Mouse (Mus musculus) ES-E14 (cell line): ENCODE measurements around the gene Aanat. TPM values are rescaled to one million over a fixed set of nuclear protein-coding genes. Genes with fewer than 3 reads are reported as not detected.

Source experiments
- DNase-seq: peaks from one replicate; pipeline ENCODE4 v3.0.0-alpha.2; 2013; ENCODE audit warnings: low read depth, low spot score
- H3K27ac ChIP-seq: 2 replicates; pipeline ENCODE4 v1.5.1; 2012; ENCODE audit warnings: low read depth, mild to moderate bottlenecking, low read length, moderate library complexity, mixed read lengths; ENCODE audit not compliant: poor library complexity, insufficient read depth, severe bottlenecking
- H3K36me3 ChIP-seq: 2 replicates; pipeline ENCODE4 v1.6.1; 2012; ENCODE audit warnings: mild to moderate bottlenecking, low read length, moderate library complexity, mixed read lengths; ENCODE audit not compliant: control insufficient read depth, poor library complexity, insufficient read depth, severe bottlenecking
- H3K4me1 ChIP-seq, 2 experiments: fragments of 150-350 bp in 1 of 2; sonication (generic) in 1 of 2; 2 replicates each; pipeline ENCODE4 v1.6.1; 2012; ENCODE audit warnings: low read length in 2 of 2, mild to moderate bottlenecking in 1 of 2, mixed read lengths in 1 of 2; ENCODE audit not compliant: control insufficient read depth in 2 of 2, insufficient read depth in 2 of 2, poor library complexity in 1 of 2
- H3K4me3 ChIP-seq, 2 experiments: fragments of 150-350 bp in 1 of 2; sonication (generic) in 1 of 2; 2 replicates each; pipeline ENCODE4 v1.5.1; 2012; ENCODE audit warnings: low read length in 2 of 2, low read depth in 1 of 2, mild to moderate bottlenecking in 1 of 2, mixed read lengths in 1 of 2; ENCODE audit not compliant: insufficient read depth in 1 of 2, poor library complexity in 1 of 2, severe bottlenecking in 1 of 2
- H3K9ac ChIP-seq: 2 replicates; pipeline ENCODE4 v1.6.1; 2012; ENCODE audit warnings: low read depth, mild to moderate bottlenecking, low read length, mixed read lengths; ENCODE audit not compliant: poor library complexity, insufficient read depth, severe bottlenecking
- H3K9me3 ChIP-seq: fragments of 150-350 bp; sonication (generic); 2 replicates; pipeline ENCODE4 v1.6.1; 2012; ENCODE audit warnings: low read depth, mild to moderate bottlenecking, low read length; ENCODE audit not compliant: control insufficient read depth, insufficient read depth
- CHD2 ChIP-seq: IDR thresholded peaks from 2 replicates; pipeline ENCODE4 v1.6.1; 2014; ENCODE audit warnings: mild to moderate bottlenecking, low read depth, low read length, inconsistent platforms
- HCFC1 ChIP-seq: IDR thresholded peaks from 2 replicates; pipeline ENCODE4 v1.6.1; 2012; ENCODE audit warnings: low read length, inconsistent platforms, borderline replicate concordance; ENCODE audit not compliant: insufficient read depth
- MAFK ChIP-seq: IDR thresholded peaks from 2 replicates; pipeline ENCODE4 v1.6.1; 2014; ENCODE audit warnings: mild to moderate bottlenecking, low read depth, low read length, inconsistent platforms; ENCODE audit not compliant: insufficient read depth
- ZC3H11A ChIP-seq: IDR thresholded peaks from 2 replicates; pipeline ENCODE4 v1.6.1; 2012; ENCODE audit warnings: low read depth, mild to moderate bottlenecking, inconsistent platforms, low read length, borderline replicate concordance
- ZNF384 ChIP-seq: IDR thresholded peaks from 2 replicates; pipeline ENCODE4 v1.6.1; 2012; ENCODE audit warnings: low read depth, low read length, inconsistent platforms
- in situ Hi-C, 2 experiments: fragments of 600-800 bp; cut with MboI; formaldehyde crosslinking; loops; one replicate each; pipeline ENCODE4 v1.15.1; 2025; ENCODE audit warnings: low sequenced_read_pairs in 2 of 2, inconsistent platforms in 1 of 2; ENCODE audit not compliant: unreplicated experiment in 2 of 2
- total RNA-seq: library from RNA; depleted of rRNA; stranded (reverse); fragments of 300-350 nt; gene quantifications from 2 replicates; pipeline ENCODE4 v1.2.3, GENCODE M21; 2012

Gene Aanat
- total RNA-seq, 1 experiment = 0.94 TPM

DNA sequence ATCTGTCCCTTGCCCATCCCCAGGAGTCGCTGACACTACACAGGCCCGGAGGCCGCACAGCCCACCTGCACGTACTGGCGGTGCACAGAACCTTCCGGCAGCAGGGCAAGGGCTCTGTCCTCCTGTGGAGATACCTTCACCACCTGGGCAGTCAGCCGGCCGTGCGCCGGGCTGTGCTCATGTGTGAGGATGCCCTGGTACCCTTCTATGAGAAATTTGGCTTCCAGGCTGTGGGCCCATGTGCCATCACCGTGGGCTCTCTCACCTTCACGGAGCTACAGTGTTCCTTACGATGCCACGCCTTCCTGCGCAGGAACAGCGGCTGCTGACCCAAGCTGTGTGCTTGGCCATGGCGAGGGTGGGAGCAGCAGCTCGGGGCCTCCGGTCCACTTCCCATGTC, 10.5 kb downstream of the Aanat start:
- Histone ChIP-seq H3K36me3 (peaks cover 32% of the 10 kb centered on the region), H3K9ac (no peak overlapping the region), H3K27ac (no peak overlapping the region), H3K4me3 (peak overlapping the region in 1 of 2 experiments; percentile 7; a peak in 1 of 4 replicates), H3K4me1 (peaks cover 0 to 9% of the 10 kb centered on the region in 2 experiments; a peak in 3 of 4 replicates), H3K9me3 (no peaks in the 10 kb centered on the region)
- TF ChIP-seq ZC3H11A (no peak), MAFK (no peak), CHD2 (no peak), HCFC1 (no peak)
- in situ Hi-C loops = no loop called here
- no peak for DNase-seq

DNA sequence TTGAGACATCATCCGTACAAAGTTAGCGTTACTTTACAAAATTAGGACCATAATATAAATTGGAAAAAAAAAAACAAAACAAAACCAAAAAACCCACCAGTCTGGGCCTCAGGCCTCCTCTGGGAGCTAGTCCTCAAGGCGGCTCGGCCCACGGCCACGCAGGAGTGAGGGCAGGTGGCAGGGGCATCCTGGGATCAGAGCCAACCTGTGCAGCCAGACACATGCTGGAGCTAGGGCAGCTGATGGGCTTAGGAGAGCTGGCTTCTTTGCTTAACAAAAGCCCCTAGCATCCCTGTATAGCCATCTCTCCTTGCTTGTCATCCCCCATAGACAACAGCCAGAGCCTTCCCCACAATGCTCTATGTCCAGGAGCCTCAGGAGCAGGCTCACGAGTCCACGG, 12.0 kb downstream of the Aanat start:
- Histone ChIP-seq H3K4me1 (peaks cover 0 to 4% of the 10 kb centered on the region in 2 experiments; a peak in 1 of 4 replicates), H3K9ac (no peak overlapping the region), H3K27ac (no peak overlapping the region), H3K9me3 (no peaks in the 10 kb centered on the region), H3K36me3 (peaks cover 41% of the 10 kb centered on the region), H3K4me3 (no peak overlapping the region)
- in situ Hi-C loops = no loop called here
- DNase-seq = no peak
- TF ChIP-seq ZNF384 (no peak), MAFK (no peak), CHD2 (no peak), HCFC1 (no peak), ZC3H11A (no peak)

DNA sequence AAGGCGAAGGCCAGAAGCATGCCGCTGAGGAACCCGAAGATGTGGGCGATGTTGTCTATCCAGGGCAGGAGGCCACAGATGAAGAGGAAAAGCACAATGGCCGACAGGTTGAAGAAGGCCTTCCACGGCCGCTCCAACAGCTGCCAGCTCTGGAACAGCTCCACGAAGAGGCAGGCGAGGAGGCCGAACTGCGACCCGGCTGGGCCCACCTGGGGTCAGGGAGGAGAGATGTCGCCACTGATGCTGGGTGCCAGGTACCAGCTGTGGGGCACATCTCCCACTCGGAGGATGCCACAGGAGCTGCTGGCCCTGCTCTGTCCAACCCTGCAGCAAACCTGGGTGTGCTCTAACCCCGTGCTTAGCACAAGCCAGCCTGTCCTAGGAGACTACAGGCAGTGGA, 13.0 kb downstream of the Aanat start:
- Histone ChIP-seq H3K4me3 (no peak overlapping the region), H3K27ac (no peak overlapping the region), H3K9ac (no peak overlapping the region), H3K9me3 (no peaks in the 10 kb centered on the region), H3K36me3 (peaks cover 44% of the 10 kb centered on the region), H3K4me1 (peaks cover 0 to 12% of the 10 kb centered on the region in 2 experiments; a peak in 2 of 4 replicates)
- TF ChIP-seq ZNF384 (no peak), CHD2 (no peak), ZC3H11A (no peak), HCFC1 (no peak), MAFK (no peak)
- no peak for DNase-seq
- in situ Hi-C loops = no loop called here

DNA sequence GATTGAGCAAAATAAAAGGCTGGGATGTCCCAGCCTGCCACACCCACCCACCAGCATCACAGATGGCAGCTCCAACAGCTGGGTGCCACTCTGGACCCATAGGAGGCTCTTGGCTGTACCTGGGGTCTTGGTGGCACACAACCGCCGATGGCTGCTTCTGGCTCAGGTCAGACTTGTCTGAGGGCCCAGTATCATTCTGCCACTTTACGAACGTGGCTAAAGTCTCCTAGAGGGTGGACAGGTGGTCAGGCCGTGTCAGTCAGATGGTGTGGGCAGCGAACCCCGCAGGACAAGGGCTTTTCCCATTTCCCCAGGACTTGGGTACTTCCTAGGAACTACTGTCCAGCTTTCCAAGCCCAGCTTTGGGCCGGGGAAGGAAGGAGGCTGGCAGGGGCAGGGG, 14.9 kb downstream of the Aanat start:
- no peaks in the 10 kb centered on the region for H3K9me3 ChIP-seq
- in situ Hi-C loops = no loop called here
- TF ChIP-seq CHD2 = no peak
- no peak for TF ChIP-seq HCFC1
- TF ChIP-seq MAFK = no peak
- TF ChIP-seq ZC3H11A = no peak
- no peak for TF ChIP-seq ZNF384
- H3K36me3 ChIP-seq = peaks cover 53% of the 10 kb centered on the region
- peaks cover 2 to 27% of the 10 kb centered on the region in 2 experiments; a peak in 2 of 4 replicates for H3K4me1 ChIP-seq
- H3K27ac ChIP-seq = no peak overlapping the region
- H3K9ac ChIP-seq = no peak overlapping the region
- DNase-seq = no peak
- H3K4me3 ChIP-seq = no peak overlapping the region

DNA sequence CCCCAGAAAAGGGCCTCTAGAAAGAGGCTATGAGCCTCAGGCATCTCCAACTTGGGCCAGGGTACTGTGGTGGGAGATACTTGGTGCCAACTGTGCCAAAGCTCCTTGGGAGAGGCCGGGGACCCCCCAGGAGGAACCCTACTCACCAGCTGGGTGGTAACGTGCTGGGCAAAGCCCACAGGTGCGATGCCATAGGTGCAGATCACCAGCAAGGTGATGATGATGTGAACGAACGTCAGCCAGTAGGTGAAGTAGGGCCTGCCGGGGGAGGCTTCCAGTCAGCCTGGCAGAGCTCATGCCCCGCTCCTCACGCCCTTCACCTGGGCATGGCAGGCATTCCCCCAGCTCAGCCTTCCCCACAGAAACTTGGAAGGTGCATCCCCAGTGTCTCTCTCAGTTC, 15.8 kb downstream of the Aanat start:
- in situ Hi-C loops = no loop called here
- no peak overlapping the region for H3K27ac ChIP-seq
- no peak overlapping the region for H3K4me3 ChIP-seq
- peaks cover 55% of the 10 kb centered on the region for H3K36me3 ChIP-seq
- no peak overlapping the region for H3K9ac ChIP-seq
- no peak for DNase-seq
- H3K9me3 ChIP-seq = no peaks in the 10 kb centered on the region
- H3K4me1 ChIP-seq = peaks cover 2 to 30% of the 10 kb centered on the region in 2 experiments; a peak in 2 of 4 replicates
- TF ChIP-seq MAFK (no peak), CHD2 (no peak), HCFC1 (no peak), ZNF384 (no peak), ZC3H11A (no peak)
